Mouse (Mus musculus): ENCODE measurements around the gene Acbd7.

Gene Acbd7

DNA sequence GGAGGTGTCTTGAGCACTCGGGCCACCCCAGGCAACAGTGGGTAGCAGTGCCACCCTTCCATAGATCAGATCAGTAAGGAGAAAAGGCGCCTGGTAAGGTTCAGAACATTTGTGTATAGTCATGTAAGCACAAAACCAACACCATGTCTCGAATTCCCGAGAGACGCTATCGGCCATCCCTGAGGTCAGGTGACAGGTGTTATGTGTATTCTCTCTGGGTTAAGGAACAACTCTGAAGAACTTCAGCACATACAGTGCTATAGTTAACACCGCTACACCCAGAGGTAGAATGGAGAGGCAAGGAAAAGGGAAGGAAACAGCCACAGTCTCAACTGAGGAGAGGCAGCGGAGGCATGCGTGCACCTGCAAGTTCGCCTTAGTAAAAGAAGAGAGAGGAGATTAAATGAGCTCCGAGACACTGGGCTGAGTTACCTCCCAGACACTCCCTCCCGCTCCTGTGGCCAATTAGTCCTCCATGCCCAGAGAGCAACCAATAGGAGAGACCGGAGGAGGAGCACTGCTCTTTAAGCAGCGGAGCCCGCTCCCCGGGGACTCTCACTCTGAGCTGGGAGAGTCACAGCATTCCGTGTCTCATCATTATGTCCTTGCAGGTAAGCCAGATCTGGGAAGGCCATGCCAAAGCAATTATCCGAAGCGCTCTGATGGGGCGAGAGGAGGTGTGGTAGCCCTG lies at the start of gene Acbd7:
TSS of gene Acbd7 (plus strand) at position 558 of the 691 bp plus-strand sequence.
- DNase-seq (ENCODE audit: low read depth) = peak; percentile 60

DNA sequence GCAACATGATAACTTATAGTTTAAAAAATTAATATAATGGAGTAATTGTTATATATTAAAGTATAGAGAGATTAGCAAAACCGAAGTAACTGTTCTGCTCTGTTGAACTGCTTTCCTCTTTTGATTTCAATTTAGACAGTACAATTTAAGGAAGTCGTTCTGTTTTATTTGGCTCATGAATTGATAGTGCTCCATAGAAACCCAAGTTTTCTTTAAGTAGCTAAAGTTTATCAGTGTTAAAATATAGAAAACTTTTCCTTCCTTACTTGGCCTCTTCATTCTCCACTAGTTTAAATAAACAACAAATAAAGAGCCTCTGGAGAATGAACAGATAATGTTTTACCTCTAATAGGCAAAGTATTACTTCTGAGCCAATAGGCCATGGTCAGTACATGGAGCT lies 49.7 kb upstream of the Acbd7 start:
- DNase-seq (ENCODE audit: low read depth) = no peak

DNA sequence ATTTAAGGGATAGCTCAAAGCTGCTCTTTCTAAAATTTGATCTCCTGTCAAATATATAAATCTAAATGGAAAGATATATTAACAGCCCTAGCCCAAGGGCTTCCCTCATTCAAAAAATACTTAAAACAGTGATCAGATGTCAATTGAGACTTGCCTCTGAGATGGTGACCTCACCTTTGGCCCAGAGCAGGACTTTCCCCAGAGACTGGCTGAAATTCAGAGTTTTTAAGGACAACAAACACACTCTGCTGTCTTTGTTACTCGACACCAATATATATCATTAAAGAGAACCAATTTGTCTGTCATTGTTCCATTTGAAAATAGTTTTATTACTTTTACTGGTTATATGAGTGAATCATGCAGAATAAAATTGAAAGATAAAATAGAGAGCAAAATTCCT lies 46.4 kb upstream of the Acbd7 start:
- no peak for DNase-seq (ENCODE audit: low read depth)

DNA sequence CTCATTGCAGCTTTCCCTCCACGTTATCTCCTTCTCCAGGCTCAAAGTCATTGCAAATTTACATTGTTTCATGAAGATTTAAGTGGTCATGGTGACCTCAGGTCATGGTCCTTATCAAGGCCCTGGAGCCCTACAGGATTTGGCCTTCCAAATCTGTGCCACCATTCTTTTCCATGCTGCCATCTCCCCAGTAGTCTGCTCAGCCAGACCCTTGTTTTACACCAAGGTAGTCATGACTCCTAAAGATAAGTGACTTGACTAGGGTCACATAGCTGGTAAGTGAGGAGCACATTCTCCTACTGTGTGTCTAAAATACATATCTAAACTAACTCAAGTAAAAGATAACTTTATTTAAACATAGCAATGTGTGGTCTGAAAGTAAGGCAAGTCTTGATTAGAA lies 43.8 kb upstream of the Acbd7 start:
- DNase-seq (ENCODE audit: low read depth) = no peak

DNA sequence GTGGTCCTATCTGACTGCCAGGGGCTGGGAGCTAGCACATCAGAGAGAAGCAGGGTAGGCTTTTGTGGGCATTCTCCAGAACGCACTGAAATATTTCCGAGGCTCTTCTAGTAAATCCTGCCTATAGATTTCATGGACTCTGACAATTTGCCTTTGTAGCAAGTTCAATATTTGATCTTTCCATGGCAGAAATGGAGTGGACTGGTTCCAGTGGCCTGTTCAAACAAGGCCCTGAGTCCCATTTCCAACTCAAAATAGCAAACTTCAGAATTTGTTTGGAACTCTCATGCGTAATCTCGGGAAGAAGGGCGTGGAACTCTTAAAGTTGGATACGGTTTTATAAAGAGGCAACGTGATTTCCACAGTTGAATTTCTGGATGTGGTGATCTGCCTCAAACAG lies 40.1 kb upstream of the Acbd7 start:
- DNase-seq (ENCODE audit: low read depth) = no peak

DNA sequence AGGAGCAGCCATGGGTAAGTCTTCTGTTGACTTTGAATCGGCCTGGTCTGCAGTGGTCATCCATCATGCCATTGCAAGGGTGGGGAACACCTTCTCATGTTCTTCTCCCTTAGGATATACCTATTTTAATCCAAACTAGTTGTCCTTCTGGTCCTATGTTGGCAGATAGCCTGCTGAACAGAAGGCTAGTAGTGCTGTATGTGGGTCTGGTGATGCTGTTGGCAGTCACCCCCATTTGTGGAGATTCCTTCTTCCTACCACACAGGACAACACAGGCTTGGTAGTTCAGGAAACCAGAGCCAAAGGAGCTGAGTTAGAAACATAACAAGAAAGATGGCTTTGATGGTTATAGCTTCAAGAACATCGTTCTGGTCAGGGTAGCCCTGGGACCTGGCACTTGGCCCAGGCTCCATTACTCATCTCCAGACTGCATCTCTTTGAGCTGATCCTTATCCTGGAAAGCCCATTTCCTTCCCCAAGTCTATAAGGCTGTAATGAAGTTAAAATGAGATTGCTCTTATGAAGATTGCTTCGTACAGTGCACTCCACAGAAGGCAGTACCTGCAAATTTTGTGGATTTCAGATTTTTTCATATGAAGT lies 30.4 kb upstream of the Acbd7 start:
- DNase-seq (ENCODE audit: low read depth) = no peak

DNA sequence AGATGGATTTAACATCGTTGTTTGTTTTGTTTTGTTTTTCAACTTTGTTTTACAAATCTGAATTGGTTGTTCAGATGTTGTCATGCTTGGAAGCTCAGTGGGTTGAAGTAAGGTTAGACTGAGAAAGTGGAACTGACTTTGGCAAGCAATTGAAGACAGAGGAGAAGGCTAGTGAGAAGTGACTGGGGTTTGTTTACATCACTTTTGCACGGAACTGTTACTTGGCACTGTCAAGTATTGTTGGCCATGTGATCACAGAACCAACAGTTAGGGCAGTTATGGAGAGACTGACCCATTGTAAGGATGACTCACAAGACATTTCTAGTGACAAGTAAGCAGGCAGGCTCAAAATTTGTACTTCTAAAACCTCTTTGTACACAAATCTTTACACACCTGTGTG lies 12.8 kb upstream of the Acbd7 start:
- no peak for DNase-seq (ENCODE audit: low read depth)

DNA sequence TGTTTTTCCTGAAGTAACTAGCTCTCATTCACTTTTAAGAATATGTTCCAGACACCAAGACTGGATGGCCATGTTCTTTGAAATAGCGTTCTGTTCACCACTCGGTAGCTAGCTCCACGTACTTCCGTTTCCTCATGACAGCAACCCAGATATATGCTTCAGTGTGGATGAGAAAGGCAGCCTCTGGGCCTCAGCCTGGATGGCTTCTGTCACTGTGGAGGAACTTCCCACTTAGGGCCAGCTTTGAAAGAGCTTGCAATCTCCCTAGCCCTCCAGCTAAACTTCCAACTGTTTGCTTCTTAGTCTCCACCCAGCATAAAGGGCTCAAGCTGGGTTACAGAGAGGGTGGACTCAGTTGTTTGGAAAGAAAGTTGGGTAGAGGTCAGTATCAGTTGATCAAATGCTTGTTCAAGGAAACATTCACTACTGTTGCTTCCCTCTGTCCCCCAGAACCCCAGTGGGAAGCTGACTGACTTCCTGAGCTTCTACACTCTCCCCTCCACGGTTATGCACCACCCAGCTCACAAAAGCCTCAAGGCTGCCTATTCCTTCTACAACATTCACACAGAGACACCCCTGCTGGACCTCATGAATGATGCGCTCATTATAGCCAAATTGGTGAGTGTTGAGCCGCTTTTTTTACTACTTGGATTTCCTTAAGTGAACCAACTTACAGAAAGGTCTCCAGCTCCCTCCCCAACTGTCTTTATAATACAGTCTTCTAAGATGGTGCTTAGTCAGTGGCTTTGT lies 11.4 kb upstream of the Acbd7 start:
- no peak for DNase-seq (ENCODE audit: low read depth)

DNA sequence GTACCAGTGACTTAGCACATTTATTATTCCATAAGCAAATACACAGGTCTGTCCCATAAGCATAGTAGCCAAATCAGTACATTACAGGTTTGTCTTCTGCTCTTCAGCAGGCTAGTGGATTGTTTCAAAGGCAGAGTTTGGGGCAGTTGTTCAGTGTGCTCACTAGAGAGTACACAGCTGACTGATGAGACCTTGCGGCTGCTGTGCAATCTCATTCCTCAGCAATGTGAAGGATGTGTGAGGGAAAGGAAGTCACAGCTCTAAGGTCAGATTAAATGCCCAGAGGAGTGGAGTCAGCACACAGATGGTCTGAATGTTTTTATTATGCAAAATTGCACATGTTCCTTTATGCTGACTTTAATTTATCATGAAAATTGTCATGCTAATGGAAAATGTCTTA lies 9.4 kb upstream of the Acbd7 start:
- DNase-seq (ENCODE audit: low read depth) = no peak

DNA sequence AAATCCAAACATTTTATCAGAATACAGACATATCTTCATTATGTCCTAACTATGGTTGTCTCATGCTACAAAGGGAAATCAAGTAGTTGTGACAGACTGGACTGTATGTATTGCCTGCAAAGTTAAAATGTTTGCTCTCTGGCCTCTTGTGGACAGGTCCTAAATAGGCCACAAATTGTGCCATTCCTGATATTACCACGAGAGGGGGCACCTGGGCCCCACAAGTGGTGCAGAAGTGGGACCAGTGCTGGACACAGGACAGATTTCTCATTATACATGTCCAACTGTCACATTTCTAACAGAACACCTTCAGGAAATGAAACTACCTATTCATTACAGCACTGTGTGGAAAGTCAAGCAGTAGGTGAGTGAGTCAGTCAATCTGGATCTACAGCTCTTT lies 8.6 kb upstream of the Acbd7 start:
- DNase-seq (ENCODE audit: low read depth) = no peak

DNA sequence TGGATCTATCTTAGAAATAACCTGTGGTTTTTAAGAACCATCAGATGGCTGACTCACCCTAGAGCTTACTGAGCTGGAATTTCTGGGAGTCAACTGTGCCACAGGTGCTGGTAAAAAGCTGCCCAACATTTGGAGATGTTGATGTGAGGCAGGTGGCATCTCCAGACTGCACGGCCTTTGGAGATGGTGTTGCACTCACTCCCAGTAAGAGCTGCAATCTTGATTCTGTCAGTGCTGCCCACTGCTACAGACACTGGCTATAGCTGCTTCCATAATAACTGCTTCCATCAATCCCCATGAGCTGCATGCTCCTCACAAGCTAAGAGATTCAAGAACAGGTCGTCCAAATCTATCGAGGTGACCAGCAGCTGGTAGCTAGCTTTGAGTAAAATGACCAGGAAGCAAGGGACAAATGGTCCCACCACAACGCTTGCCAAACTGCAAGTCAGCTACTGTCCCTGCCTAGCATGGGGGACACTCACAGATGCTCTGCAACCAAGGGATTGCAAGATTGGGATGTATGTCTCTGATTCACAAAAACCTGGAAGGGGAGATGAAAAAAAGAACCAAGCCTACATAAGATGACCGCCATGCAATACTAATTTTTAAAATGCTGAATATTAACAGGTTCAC lies 4.8 kb upstream of the Acbd7 start:
- no peak for DNase-seq (ENCODE audit: low read depth)

DNA sequence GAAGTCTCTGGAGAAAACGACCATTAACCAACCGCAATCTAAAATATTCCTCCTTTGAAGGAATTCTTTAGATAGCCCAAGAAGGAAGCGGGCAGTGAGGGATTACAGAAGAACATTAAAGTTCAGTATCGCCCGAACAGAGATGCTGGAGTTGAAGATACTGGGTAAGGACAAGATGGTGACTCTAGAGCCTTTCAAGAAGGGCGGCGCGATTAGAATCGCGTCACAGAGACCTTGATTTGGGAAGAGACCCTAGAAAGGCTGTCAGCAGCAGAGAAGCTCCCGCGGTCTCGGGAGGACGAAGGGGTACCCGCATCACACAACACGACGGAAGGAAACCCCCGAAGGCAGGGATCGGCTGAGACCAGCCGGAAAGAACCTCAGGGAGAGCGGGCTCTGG lies 3.9 kb upstream of the Acbd7 start:
- DNase-seq (ENCODE audit: low read depth) = no peak

DNA sequence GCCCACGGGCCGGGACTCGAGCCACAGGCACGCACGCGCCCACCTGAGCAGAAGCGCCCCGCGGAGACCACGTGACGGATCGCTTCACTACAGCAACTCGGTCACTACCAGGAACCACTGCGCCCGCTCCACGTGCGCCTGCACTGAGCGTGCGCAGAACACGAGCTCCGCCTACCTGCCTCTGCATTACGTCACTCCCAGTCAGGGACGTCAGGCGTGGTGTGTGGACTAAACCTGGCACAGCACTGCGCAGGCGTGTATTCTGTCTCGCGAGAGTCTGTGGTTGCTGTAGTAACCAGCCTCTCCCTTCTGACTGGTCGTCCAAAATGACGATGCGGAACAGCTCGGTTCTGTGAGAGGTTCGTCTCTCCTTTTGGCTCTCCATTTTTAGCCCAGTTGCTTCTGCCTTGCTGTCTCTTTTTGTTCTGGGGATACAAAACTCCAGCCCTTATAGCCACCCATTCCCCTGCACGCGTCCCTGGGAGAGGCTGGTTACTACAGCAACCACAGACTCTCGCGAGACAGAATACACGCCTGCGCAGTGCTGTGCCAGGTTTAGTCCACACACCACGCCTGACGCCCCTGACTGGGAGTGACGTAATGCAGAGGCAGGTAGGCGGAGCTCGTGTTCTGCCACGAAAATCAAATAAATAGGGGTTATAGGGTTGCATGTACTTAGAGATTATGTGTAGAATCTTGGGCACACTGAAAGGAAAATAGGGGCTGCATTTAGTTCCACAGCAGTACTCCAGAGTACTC lies 3.3 kb upstream of the Acbd7 start, which contains the start of gene Rpp38:
TSS of gene Rpp38 (minus strand) at position 160 of the 759 bp plus-strand sequence.
- peak; percentile 93 for DNase-seq (ENCODE audit: low read depth)

DNA sequence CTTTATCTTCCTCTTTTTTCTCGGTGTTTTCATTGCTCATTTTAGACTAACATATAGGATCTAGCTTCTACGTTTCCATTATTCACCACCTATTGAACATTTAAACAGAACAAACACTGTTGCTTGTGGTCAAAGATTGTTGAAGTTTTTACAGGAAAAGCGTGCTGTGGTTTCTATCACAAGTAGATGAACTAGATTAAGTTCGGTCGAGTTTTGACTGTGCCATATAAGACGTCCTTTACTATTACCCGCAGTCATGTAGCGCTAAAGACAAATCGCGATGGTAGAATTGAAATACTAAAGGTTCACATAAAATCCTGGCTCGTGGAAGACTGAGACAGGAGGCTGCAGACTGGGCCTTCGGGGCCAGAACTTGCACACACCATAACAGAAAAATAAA lies 2.2 kb upstream of the Acbd7 start:
- no peak for DNase-seq (ENCODE audit: low read depth)

DNA sequence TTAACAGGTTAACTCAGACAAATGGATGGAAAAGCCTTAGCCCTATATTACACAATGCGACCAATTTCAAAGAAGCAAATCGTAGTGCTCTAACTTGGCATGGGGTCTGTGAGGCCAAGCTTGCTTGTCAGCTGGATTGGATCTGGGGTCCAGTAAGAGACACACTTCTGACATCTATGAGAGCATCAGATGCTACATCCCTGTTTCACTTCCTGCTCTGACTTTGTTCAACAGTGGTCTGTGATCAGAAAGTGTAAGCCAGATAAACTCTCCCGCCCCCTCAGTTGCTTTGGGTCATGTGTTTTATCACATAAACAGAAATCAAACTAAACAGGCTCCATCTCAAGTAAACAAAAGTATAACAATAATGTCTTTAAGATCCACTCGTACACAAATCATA lies 12.5 kb downstream of the Acbd7 start:
- no peak for DNase-seq (ENCODE audit: low read depth)

DNA sequence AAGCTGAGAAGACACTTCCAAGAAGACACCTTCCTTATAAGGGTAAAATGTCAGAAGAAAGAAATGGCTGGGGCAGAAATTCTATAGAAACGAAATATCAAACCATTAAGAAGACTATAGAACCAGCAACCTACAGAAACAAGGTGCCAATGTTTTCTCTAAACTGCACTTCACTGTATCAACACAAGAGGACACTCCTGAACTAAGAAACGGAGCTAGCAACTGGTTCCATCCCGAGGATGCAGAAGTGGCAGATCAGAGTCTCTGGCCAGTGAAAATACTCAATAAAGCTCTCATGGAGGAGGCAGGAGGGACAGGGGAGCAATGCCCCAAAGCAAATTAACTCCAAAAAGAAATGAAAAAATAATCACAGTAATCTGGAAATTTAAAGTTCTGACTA lies 13.0 kb downstream of the Acbd7 start:
- no peak for DNase-seq (ENCODE audit: low read depth)

DNA sequence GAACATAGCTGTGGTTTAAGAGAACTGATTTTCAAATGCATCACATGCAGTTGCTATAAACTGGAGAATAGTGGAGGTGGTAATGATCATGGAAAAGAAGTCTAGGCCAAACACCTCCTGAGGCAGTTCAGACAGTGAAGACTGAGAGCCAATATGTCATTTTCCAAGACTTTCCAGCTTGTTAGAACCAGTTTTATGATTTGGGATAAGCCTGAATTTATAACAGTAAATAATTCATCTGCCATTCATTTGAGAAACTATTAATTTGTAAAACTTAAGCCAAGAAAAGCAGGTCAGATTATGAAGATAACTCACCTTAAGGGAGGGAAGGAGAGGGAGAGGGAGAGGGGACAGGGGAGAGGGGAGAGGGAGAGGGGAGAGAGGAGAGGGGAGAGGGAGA lies 17.2 kb downstream of the Acbd7 start:
- no peak for DNase-seq (ENCODE audit: low read depth)

DNA sequence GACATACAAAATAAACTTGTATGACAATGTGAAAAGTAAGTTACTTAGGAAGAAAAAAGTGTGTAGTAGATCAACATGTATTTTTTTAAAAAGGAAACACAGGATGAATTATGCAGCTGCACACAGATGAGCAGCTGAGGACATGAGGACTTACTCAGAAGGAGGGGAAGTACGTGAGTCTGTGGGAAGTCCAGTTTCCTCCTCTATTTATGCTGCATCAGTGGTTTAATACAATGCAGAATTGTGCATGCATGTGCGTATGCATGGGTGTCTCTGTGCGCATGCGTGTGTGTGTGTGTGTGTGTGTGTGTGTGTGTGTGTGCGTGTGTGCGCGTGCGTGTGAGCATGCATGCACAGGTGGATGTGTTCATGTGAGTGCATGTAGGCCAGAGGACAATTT lies 19.8 kb downstream of the Acbd7 start:
- no peak for DNase-seq (ENCODE audit: low read depth)

DNA sequence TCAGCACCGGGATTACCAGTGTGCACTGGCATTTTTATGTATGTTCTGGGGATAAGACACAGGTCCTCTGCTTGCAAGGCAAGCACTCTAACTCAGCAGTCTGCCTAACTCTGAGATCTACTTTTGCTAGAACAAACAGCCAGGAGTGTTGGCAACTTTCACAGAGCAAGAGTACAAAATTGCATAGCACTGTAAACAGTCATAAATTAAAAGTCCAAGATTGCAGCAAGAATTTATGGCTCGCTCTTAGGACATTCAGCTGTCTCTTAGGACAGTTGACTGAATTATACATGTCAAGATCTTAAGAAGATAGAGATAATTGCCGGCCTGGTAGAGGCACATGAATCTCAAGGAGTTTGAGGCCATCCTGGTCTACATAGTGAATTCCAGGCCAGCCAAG lies 20.3 kb downstream of the Acbd7 start:
- DNase-seq (ENCODE audit: low read depth) = no peak

DNA sequence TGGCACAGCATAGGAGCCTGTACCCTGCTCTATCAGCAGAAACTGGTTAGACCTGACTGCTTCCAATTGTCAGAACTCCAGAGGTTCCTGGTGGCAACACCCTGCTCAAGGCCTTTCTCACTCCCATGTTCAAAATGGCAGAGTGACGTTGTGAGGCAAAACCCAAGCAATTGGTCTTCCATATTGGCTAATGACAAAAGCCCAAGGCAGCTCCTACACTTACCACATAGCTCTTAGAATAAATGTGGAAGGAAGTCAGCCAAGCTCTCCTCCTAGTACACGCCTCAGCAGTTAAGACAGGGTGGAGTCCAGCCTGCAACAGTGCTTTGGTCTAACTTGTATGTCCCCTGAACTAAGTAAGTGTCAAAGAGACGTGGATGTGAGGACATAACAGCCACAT lies 21.9 kb downstream of the Acbd7 start:
- no peak for DNase-seq (ENCODE audit: low read depth)

DNA sequence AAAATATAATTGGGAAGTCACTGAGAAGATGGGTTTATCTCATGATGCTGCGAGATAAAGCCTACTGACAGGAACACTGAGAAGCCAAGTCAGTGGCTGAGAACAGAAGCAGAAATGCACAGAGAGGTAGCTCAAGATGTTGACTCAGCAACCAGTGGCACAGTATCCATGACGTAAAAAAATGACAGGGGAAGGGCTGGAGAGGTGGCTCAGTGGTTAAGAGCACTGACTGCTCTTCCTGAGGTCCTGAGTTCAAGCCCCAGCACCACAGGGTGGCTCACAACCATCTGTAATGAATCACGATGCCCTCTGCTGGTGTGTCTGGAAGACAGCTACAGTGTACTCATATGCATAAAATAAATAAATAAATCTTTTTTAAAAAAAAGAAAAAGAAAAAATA lies 25.1 kb downstream of the Acbd7 start:
- no peak for DNase-seq (ENCODE audit: low read depth)

DNA sequence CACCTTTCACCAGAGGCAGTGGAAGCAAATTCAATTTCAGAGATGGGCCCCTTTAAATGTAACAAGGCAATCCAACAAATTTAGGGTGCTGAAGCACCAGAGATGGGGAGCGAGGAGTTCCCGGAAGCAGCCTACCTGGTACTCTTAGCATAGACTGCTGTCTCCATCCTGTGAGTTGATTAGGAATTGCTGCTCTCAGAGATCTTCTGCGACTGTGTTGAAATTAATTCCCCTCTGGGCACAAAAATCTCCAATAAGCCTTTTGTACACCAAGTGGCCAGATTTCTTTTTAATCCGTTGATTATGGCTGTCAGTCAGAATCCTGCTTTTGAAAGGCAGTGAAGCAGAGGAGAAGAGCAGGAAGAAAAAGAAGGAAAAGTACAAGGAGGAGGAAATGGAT lies 29.2 kb downstream of the Acbd7 start:
- DNase-seq (ENCODE audit: low read depth) = no peak
